Mouse (Mus musculus) testis, adult 2 months (tissue): ENCODE results near the gene Tmem161a.

ENCODE experiments used
- CTCF ChIP-seq: fragments of 200-500 bp; IDR thresholded peaks from 2 replicates; pipeline ENCODE4 v1.5.1; 2012; ENCODE audit warnings: low read depth, mild to moderate bottlenecking, inconsistent platforms, low read length, moderate library complexity; ENCODE audit not compliant: control insufficient read depth, insufficient read depth, insufficient replicate concordance
- POLR2A ChIP-seq: fragments of 200-500 bp; IDR thresholded peaks from 2 replicates; pipeline ENCODE4 v1.6.1; 2012; ENCODE audit warnings: low read depth, mild to moderate bottlenecking, inconsistent platforms, low read length, moderate library complexity; ENCODE audit not compliant: control insufficient read depth

GRCm38 (mm10) chr8:70122863-70123262, 49.3 kb upstream of the Tmem161a start:
- TF ChIP-seq CTCF (no peak), POLR2A (no peak)
